Mouse (Mus musculus): ENCODE results near the gene Thumpd2.

GRCm38 (mm10) chr17:80982412-80982787, 82.5 kb downstream of the Thumpd2 start:
- TF ChIP-seq CTCF (IDR thresholded peaks at IDR 0.05; ENCODE audit: borderline replicate concordance, insufficient read depth, low read length) (peak; percentile 22; the same call in 1 of the 2 replicates), POLR2A (IDR thresholded peaks at IDR 0.05; ENCODE audit: low read depth, low read length) (no peak)

All from embryonic fibroblast, embryonic 13.5 days (primary cell).